Mouse (Mus musculus) NIH3T3 (cell line): ENCODE results near the gene Wdr43.

Source experiments
- DNase-seq: peaks from one replicate; pipeline ENCODE4 v3.0.0-alpha.2; 2012; ENCODE audit warnings: low read depth

The Wdr43 gene

DNA sequence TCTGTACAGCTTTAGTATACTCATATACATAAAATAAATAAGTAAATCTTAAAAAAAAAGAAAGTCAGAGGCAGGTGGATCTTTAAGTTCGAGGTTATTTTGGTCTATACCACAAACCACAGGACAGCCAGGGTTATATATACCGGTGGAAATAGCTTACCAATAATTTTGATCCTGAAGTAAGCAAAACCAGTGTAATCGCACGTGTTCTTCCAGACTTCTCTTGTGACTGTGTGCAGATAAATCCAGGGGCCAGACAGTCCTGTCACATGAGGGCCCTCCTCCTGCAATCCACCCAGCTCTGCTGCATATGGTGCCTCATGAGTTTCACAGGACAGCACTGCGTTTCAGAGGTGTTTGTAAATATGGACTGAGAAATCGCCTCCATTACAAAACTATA is 47.8 kb downstream of the Wdr43 start:
- no peak for DNase-seq

DNA sequence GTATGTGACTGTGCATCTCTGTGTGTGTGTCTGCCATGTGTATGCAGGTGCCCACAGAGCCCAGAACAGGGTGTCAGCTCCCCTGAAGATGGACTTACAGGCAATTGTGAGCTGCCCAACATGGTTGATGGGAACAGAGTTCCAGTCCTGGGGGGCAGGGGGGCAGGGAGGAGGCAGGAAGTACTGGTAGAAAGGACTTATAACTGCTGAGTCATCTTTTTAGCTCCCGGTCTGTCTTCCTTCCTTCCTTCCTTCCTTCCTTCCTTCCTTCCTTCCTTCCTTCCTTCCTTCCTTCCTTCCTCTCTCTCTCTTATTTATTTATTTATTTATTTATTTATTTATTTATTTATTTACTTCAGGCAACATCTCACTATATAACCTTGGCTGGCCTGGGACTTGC is 48.5 kb downstream of the Wdr43 start:
- no peak for DNase-seq

DNA sequence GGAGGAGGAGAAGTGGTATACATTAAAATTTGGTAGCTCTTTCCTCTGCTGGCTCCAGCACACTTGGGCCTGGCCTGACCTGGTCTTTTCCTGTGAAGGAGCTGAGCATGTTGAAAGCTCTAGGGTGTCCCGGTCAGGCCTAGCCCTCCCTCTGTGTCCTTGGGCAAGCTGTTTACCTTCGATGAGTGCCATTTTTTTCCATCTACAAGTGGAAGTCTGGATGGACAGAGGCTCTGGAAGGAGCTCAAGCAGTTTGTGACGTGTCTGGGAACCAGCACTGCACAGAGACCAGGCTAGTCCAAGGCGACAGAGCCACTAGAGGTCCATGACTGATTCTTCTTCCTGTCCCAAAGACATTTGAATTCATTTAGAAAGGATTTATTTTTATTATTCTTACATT is 49.5 kb downstream of the Wdr43 start:
- DNase-seq, result no peak

DNA sequence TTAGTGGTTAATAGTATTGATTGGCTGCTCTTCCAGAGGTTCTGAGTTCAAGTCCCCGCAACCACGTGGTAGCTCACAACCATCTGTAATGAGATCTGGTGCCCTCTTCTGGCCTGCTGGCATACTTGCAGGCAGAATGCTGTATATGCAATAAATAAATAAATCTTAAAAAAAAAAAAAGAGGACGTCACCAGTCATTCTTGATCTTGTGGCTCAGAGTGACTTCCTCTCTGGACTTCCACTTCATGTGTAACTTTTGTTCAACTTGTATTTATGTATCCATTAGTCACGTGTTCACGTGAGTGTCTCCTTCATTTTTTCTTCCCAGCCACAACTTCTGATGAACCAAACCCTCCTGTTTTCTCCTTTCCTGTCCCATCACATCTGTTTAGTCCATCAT is 53.8 kb downstream of the Wdr43 start:
- DNase-seq, result no peak

DNA sequence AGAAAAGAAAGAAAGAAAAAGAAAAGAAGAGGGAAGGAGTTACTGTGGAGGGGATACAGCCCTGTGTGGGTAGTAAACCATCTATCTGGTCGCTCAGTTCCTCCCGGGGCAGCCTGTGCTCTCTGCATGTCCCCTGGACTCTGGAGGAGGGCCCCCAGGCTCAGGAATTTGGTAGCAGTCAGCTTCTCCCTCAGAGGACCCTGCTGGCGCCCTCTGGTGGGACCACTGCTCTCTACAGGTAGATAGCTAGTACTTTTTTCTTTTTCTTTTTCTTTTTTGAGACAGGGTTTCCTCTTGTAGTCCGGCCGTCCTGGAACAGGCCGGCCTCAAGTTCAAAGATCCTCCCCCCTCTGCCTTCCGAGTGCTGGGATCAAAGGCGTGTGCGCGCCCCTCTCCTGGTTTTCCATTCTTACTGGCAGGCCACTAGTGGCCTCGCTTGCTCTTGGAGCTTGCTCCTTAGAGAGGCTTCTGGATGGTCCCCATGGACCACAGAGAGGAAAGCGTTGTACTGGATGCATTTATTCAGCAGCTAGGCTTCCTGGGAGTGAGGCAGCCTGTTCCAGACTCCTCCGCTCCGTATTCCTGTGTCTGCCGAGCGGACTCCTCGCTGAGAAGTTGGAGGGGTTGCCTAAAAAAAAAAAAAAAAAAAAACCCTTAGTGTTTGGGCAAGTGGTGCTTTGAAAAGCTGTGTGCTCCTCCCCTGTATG is 56.3 kb downstream of the Wdr43 start:
- DNase-seq, result peak; percentile 70

DNA sequence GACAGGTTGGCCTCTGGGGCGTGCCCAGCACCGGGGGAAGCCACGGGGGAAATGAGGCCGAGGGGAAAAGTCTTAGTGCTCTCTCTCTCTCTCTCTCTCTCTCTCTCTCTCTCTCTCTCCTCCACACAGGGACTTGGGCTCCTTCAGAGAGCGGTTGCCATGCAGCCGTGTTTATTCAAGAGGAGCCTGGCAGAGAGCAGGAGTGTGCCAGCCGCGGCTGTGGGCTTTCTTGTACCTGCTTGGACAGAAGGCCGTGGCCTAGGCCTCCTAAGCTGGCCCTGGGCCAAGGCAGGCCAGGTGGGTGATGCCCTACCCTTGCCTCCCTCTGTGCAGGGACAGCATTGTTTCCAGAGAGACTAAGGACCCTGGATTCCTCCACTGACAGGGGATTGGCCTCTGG is 57.4 kb downstream of the Wdr43 start, which contains the start of gene Togaram2:
TSS of gene Togaram2 (plus strand) at position 170 of the 400 bp plus-strand sequence.
- DNase-seq, result no peak

DNA sequence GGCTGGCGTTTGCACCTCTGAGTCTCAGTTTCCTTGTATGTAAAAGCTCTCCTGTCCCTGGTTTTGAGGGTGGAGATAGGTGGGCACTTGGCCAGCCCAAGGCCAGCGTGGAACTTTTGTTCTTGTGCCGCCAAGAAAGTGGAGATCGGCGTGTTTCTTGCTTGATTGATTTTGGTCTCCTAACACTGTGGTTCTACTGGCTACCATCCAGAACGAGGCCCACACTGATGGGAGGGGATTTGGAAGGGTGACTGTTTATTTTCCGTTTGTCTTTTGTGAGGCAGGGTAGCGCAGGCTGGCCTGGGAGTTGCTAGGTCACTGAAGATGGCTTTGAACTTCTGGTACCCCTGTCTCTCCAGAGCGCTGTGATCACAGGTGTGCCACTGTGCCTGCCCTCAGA is 58.2 kb downstream of the Wdr43 start:
- peak; percentile 23 for DNase-seq

DNA sequence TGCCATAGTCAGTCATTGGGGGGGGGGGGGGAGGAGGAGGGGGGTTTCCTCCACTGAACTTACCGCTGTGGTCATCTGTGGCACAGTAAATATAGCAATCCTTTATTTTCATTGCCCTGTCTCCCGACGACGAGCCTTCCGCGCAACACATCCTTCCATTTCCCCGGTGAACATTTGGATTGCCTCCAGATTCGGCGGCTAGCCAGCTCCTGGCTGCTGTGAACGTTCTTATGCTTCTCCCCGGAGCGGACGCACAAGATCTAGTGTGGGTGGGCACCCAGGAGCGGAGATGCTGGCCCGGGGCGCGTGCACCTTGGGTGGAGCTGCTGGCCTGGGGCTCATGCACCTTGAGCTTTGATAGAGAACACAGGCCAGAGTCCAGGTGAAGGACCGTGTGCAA is 59.2 kb downstream of the Wdr43 start:
- DNase-seq, result no peak

DNA sequence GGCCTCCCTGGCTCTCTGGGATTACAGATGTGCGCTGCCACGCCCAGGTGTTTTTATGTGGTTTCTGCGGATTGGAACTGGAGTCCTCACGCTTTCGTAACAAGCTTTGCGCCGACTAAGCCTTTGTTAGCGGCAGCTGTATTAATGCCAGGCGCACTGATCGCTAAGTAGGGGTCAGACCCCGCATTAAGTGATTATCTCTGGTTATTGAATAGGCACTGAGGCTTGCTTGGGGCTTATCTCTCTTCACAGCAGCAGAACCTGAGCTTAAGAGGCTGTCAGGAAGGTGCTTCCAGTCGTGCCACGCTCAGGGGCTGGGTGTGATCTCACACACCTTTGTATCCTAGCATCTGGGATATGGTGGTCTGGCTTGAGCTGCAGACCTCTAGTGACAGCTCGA is 66.0 kb downstream of the Wdr43 start:
- DNase-seq, result no peak

DNA sequence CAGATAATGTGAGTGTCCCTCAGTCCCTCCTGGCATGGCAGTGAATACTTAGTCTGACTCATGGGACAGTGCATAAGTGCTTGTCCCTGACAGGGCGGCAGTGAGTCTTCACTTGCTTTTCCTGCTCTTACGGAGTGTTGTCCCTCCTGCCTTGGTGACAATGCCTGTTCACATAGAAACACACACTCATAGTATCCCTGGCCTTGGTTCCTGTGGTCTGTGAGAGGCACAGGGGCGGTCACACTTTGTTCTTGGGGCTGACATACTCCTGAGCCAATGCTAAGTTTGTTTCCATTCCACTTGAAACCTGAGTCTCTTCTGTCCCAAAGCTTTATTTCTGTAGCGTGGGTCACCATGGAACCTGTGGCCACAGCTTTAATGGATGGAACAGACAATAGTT is 66.7 kb downstream of the Wdr43 start:
- no peak for DNase-seq

DNA sequence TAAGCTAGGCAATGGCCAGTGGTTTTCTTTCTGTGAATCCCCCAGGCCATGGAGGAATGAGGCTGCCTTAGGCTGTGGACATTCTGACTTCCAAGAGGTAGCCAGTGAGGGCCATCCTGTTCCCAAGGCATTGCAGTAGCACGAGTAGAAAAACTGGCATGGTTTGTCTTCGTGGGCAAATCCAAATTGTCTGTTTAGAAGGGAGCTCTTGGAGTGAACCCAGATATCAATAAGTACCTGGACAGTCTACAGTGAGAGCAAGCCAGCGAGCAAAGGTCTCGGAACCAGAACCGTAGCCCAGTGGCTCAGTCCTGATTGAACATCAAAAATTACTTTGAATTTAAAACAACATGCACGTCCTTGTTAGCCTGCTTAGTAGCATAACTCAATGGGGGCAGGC is 67.6 kb downstream of the Wdr43 start:
- no peak for DNase-seq

DNA sequence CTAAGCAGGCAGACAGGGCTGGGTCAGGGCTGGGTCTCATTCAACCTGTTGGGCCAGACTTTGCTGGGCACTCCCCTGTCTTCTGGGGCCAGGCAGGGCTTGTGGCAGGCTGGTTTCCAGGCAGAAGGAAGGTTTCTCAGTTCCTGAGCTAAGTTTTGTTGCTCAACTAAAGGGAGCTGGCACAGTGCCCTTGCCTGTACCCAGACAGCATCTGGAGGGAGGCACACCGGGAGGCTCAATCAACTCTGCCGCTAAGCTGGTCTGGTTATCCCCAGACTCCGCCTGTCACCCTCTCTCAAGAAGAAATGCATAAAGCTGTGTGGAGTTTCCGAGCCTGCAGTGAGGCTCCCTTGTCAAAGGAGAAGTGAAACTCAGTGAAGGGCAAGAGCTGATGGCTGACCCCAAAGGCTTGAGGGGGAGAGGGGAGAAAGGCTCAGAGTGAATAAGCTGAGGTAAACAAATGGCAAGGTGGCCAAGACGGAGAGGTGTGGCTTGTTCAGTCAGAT is 68.5 kb downstream of the Wdr43 start:
- DNase-seq, result peak; percentile 68

DNA sequence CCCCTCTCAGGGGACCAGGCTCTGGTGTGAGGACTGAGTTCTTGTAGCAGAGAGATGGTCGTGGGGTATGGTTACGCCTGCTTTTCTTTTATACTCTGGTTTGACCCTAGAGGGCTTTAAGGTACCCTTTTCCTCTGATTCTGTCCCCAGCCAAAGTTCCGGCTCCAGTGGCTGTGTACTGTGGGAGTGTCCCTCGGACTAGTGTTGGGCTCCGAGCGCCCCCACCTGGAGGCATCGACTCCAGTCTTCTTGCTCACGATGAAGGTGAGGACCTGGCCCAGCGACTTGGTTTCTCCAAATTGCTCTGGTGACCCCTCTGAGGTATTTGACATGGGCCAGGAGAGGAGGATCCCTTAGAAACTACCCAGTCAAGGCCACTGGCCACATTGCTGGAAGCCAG is 71.7 kb downstream of the Wdr43 start:
- no peak for DNase-seq

DNA sequence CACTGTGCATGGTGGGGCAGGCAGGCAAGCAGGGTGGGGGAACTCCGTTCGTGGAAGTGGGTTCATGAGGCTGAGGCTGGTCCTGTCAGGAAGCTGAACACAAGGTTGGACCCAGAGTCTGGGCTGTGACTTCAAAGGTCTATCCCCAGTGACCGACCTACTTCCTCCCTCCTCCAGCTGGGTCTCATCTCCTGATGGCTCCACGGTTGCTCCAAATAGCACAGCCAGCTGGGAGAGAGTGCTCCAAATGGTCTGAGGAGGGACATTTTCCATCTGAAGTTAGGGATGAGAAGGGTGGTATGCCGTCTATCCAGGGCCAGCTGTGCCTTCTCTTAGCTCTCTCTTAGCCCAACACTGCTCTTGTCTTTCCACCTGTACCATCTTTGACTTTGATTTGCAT is 74.2 kb downstream of the Wdr43 start:
- DNase-seq, result no peak

DNA sequence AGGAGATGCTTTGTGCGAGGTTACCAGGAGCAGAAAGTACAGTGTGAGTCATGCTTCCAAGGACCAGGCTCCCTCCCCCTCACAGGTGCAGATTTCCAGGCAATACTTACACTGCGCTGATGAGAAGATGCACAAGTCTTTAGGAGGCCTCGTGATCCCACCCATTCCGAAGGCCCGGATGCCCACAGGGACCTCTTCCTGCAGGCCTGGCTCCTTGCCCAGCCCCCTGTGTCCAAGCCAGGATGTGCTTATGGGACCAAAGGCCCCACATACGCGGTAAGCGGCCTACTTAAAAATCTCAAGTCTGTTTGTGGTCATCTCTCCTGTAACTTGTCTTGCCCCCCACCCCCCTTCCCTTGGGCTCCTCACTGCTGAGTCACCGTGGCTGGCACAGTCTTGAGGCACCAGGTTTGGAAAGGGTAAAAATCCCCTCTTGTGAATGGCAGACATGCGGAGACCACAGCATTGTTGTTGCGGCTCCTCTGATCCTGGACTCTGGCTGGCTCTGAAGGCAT is 75.7 kb downstream of the Wdr43 start:
- DNase-seq, result peak; percentile 79

DNA sequence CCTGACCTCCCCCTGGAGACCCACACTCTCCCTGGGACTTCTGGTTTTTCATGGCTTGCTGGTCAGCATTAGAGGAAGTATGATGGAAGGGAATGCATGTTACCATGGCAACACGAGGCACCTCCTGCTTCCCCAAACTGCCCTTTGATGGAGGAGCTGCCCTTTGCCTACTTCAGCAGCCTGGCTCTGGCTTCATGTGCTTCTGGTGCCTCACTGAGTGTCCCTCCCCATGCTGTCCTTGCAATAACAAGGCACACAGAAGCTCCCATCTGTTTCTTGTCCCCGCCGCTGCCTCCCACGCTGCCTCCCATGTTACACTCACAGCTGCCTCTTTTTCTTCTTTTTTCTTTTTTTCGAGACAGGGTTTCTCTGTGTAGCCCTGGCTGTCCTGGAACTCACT is 77.6 kb downstream of the Wdr43 start:
- DNase-seq, result no peak

DNA sequence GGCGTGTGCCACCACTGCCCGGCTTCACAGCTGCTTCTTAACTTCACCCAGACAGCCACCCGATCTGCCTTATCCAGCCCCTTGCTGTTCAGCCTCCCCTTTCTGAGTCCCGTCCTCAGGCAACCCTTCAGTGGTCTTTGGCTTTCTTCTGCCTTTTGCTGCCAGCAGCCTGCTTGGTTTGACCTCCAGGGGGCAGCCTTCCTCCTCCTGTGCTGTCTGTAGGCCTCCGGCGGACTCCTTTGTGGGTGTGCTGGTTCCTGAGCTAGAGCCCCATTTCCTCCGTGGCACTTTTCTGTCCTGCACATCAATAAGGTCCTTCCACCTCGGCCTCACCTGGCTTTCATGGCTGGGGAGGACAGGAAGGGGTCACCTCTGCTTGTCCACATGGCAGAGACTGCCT is 78.1 kb downstream of the Wdr43 start:
- no peak for DNase-seq

DNA sequence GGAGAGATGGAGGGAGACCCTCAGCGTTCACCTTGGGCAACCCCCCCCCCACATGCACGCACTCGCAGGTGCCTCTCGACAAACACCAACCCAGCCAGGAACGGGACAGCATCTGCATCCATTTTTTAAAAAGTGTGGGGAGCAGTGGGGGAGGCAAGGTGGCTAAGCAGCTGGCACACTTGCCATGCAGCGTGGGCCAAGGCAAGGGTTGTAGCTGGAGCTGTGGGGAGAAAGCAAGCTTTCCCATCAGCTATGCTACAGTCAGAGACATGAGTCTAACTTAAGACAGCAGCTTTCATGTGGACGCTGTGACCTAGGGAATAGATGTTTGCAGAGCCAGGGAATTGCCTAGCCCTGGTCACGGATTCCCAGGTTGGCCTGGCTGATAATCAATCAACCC is 79.5 kb downstream of the Wdr43 start:
- DNase-seq, result no peak

DNA sequence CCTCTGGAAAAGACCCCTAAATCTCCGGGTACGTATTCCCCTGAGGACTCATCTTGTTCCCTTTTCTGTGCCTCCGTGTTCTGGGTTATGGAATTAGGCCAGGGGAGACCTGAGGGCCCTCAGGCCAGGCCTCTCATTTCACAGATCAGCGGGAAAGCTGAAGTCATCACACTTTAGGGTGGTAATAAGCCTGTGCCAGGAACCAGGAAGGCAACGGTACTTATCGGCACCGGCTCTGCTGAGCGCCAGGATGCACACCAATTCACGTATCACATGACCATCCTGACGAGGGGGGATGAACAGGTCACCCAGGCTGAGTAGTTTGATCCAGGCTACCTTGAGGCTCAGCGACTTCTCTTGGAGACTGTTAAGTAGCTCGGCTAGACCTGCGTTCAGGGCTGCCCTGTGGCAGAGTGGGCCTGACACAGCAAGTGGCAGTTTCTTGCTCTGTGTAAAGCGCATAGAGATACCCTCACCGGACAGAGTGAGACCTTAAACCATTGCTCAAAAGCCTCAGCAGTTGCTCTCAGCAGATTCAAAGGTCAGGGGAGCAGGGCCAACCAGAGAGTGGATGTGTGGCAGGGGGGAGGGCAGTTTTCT is 80.1 kb downstream of the Wdr43 start:
- no peak for DNase-seq

DNA sequence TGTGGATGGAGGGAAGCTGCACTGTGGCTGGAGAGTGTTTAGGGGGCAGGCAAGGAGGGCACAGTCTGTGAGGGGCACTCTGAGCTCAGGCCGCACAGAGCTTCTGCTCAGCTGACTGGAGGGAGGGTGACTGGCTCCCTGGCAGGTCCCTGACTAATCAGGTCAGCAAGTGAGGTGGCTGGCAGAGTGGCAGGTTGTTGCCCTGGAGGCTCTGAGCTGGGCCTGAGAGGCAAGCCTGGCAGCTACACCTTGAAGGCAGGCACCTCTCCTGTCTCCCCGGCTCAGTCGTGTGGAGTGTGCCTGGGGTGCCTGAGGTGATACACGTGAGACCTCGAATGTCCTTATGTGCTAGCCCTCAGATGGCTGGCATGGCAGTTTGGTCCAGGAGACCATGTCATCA is 80.7 kb downstream of the Wdr43 start:
- DNase-seq, result no peak

DNA sequence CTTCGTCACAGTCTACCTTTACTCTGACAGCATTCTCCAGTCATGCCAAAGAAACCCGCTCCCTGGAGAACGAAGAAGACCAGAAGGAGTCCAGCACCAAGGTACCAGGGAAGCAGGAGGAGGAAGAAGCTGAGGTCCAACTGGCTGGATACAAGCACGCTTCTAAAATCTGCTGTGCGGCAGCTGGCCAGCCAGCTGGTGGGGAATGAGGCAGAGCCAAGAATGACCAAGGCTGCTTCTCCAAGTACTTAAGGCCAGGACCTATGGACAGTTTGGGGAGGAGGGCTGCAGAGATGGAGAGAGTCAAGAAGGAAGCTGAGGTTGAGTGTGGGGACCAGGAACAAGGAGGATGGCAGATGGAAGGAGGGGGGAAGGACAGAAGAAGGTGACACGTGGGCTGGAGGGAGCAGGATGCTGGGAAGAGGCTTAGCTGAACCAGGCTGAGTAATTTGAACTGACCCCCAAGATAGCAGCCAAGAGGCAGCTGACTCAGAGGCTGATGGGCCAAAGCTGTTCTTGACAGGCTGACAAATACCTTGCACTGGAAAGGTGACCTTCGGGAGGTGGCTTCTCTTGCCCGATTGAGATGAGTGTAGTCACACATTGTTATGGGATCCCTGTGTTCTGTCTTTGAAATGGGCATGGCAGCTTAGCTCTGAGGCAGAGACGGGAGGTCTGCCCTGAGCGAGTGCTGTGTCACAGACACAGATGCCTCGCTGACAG is 82.4 kb downstream of the Wdr43 start:
- peak; percentile 69 for DNase-seq

DNA sequence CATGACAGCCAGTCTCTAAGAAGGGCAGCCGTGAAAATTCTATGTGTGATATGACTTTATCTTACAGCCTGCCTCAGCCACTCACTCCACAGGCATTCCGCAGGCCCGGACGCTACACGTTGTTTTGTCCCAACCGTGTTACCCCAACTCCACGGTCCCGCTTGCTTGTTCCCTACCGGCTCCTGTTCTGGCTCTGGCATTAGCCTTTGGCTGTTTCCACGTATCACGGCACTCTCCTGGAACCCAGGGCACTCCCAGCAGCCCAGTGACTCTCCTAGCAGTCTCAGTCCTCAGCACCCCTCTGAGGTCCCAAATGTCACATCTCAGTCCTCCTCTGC is 82.9 kb downstream of the Wdr43 start:
- DNase-seq, result no peak

DNA sequence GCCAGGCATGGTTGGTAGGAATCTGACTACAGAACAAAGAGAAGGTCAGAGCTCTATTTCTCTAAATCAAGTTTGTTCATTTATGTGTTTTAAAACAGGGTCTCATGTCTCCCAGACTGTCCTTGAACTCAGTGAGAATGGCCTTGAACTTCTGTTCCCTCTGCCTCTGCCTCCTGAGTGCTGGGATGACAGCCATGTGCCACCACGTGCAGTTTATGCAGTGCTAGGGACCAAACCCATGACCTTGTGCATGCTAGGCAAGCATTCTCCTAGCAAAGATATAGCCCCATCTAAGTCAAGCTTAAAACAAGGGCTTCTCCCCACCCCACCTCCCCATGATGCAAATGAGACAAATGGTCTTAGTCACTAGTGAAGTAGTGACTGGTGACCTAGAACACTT is 89.4 kb downstream of the Wdr43 start:
- DNase-seq, result no peak
